8 mouse cellular contexts compared by ENCODE assay signal in genomic region chr6:134984748-134985147, GRCm38 (mm10). TPM values are rescaled to one million over a fixed set of nuclear protein-coding genes. Genes with fewer than 3 reads are reported as not detected.
DNase-seq lines count a peak whose midpoint lies in the region; ATAC-seq lines count a peak whose summit lies in the region.

No protein-coding gene starts in this region.

- peaks cover 13% of the 10 kb centered on the region for H3K4me1 ChIP-seq in neural tube, embryonic 12.5 days
- peaks cover 24% of the 10 kb centered on the region for H3K4me1 ChIP-seq in hindbrain, embryonic 15.5 days (replicated peaks)
- H3K4me1 ChIP-seq in lung, embryonic 15.5 days: peaks cover 13% of the 10 kb centered on the region; the same call in 1 of the 2 replicates

- no peak overlapping the region for H3K9ac ChIP-seq in neural tube, embryonic 12.5 days
- no peak overlapping the region for H3K9ac ChIP-seq in hindbrain, embryonic 15.5 days
- H3K9ac ChIP-seq in lung, embryonic 15.5 days: no peak overlapping the region

- DNase-seq in adrenal gland, adult 2 months: peak; percentile 15
- DNase-seq in adrenal gland, adult 8-10 months: no peak
- DNase-seq in neural tube, embryonic 10.5 days (ENCODE audit: extremely low spot score, low spot score): no peak
- peak; percentile 63 for DNase-seq in thymus, postnatal 14 days
- no peak for DNase-seq in urinary bladder, adult 18-20 months (ENCODE audit: low spot score in 2 of 2)

- H3K36me3 ChIP-seq in neural tube, embryonic 12.5 days: no peaks in the 10 kb centered on the region
- no peaks in the 10 kb centered on the region for H3K36me3 ChIP-seq in hindbrain, embryonic 15.5 days
- no peaks in the 10 kb centered on the region for H3K36me3 ChIP-seq in lung, embryonic 15.5 days

- ATAC-seq in neural tube, embryonic 12.5 days (ENCODE audit: low FRiP score, low read depth): no peak
- no peak for ATAC-seq in hindbrain, embryonic 15.5 days (ENCODE audit: low FRiP score, low read depth)
- ATAC-seq in lung, embryonic 15.5 days (ENCODE audit: borderline replicate concordance, extremely low read depth, low FRiP score, low TSS enrichment): peak; percentile 30; the same call in 1 of the 2 replicates

- no peak overlapping the region for H3K27ac ChIP-seq in neural tube, embryonic 12.5 days
- no peak overlapping the region for H3K27ac ChIP-seq in hindbrain, embryonic 15.5 days (replicated peaks)
- no peak overlapping the region for H3K27ac ChIP-seq in lung, embryonic 15.5 days

- WGBS in neural tube, embryonic 12.5 days: 74% methylated on average over 3 of the region's 3 CpGs
- WGBS in hindbrain, embryonic 15.5 days: 68% methylated on average over 3 of the region's 3 CpGs
- WGBS in lung, embryonic 15.5 days: 41% methylated on average over 3 of the region's 3 CpGs

- H3K4me3 ChIP-seq in neural tube, embryonic 12.5 days: no peak overlapping the region
- H3K4me3 ChIP-seq in hindbrain, embryonic 15.5 days: 0 out of 2 replicates have a peak overlapping the region, but pooled peaks have one; percentile 83
- no peak overlapping the region for H3K4me3 ChIP-seq in lung, embryonic 15.5 days

- no peaks in the 10 kb centered on the region for H3K27me3 ChIP-seq in neural tube, embryonic 12.5 days (replicated peaks)
- no peaks in the 10 kb centered on the region for H3K27me3 ChIP-seq in hindbrain, embryonic 15.5 days
- H3K27me3 ChIP-seq in lung, embryonic 15.5 days: no peaks in the 10 kb centered on the region

- no peaks in the 10 kb centered on the region for H3K9me3 ChIP-seq in neural tube, embryonic 12.5 days
- no peaks in the 10 kb centered on the region for H3K9me3 ChIP-seq in hindbrain, embryonic 15.5 days
- no peaks in the 10 kb centered on the region for H3K9me3 ChIP-seq in lung, embryonic 15.5 days

- peak overlapping the region; percentile 78; the same call in 1 of the 2 replicates for H3K4me2 ChIP-seq in neural tube, embryonic 12.5 days (replicated peaks)
- peak overlapping the region; percentile 97; the same call in 1 of the 2 replicates for H3K4me2 ChIP-seq in hindbrain, embryonic 15.5 days
- H3K4me2 ChIP-seq in lung, embryonic 15.5 days: no peak overlapping the region

RNA-seq across cellular contexts. Expression of gene Apold1, which starts 3.2 kb away (rescaled TPM):
- 1 to 10 TPM; 3.9 to 4.7 TPM for total RNA-seq in adrenal gland, adult 2 months (2021)
- 2.0 TPM in 2 replicates for polyA plus RNA-seq in adrenal gland, adult 2 months (2012; rRNA removed)
- 1 to 10 TPM; 1.8 to 8.8 (median 2.2) TPM for total RNA-seq in adrenal gland, adult 8-10 months (2022)
- polyA plus RNA-seq in neural tube, embryonic 12.5 days (2016; fragmentation: Nextera tagmentation; extraction: Ambion mirVana): 4.7 and 4.9 TPM in 2 replicates
- polyA plus RNA-seq in hindbrain, embryonic 15.5 days (2015; fragmentation: Nextera tagmentation; extraction: Ambion mirVana): 3.6 and 4.1 TPM in 2 replicates
- polyA plus RNA-seq in lung, embryonic 15.5 days (2015; fragmentation: Nextera tagmentation; extraction: Ambion mirVana): 1.5 and 1.7 TPM in 2 replicates

RNA-seq across cellular contexts. Expression of gene Ddx47, which starts 26.7 kb away (rescaled TPM):
- total RNA-seq in adrenal gland, adult 2 months (2021): 10 to 100 TPM; 57.9 to 61.4 TPM
- polyA plus RNA-seq in adrenal gland, adult 2 months (2012; rRNA removed): 21.7 and 23.0 TPM in 2 replicates
- total RNA-seq in adrenal gland, adult 8-10 months (2022): 10 to 100 TPM; 68.5 to 72.8 (median 72.4) TPM
- polyA plus RNA-seq in neural tube, embryonic 12.5 days (2016; fragmentation: Nextera tagmentation; extraction: Ambion mirVana): 90.8 and 93.0 TPM in 2 replicates
- polyA plus RNA-seq in hindbrain, embryonic 15.5 days (2015; fragmentation: Nextera tagmentation; extraction: Ambion mirVana): 70.5 and 76.2 TPM in 2 replicates
- 123 and 125 TPM in 2 replicates for polyA plus RNA-seq in lung, embryonic 15.5 days (2015; fragmentation: Nextera tagmentation; extraction: Ambion mirVana)

Comparison
In these comparisons a context has a peak if more than half of its experiments do, and no peak if none do; other contexts are left out.
1. DNase-seq: peak in adrenal gland, adult 2 months (single experiment) and thymus, postnatal 14 days (single experiment); none in adrenal gland, adult 8-10 months (single experiment), neural tube, embryonic 10.5 days (single experiment) and urinary bladder, adult 18-20 months (0 of 2).